Mouse (Mus musculus) spleen, postnatal 36 days (tissue): Measurements from ENCODE around the gene Popdc2.
"Not testable (repeated sequence)": the region's sequence is repeated elsewhere in the genome, so short reads cannot be mapped to it uniquely, and the experiment has no call there.

ENCODE experiments used
- DNase-seq, 2 experiments: peaks; one replicate each; pipeline ENCODE4 v3.0.0; 2022; ENCODE audit warnings: low spot score in 2 of 2, mixed read lengths in 1 of 2

The Popdc2 gene

GRCm38 (mm10) chr16:38361933-38362332, at the start of gene Popdc2:
Popdc2 (plus strand) TSS chr16:38362209.
- no peak for DNase-seq

- no peak for DNase-seq
These were observed 43.5 kb upstream of the Popdc2 start for GRCm38 (mm10) chr16:38318492-38318891.

GRCm38 (mm10) chr16:38319087-38319486, 42.9 kb upstream of the Popdc2 start:
- no peak for DNase-seq

- peak; percentile 22 to 34 for DNase-seq
These were observed 40.5 kb upstream of the Popdc2 start for GRCm38 (mm10) chr16:38321452-38321935.

DNA sequence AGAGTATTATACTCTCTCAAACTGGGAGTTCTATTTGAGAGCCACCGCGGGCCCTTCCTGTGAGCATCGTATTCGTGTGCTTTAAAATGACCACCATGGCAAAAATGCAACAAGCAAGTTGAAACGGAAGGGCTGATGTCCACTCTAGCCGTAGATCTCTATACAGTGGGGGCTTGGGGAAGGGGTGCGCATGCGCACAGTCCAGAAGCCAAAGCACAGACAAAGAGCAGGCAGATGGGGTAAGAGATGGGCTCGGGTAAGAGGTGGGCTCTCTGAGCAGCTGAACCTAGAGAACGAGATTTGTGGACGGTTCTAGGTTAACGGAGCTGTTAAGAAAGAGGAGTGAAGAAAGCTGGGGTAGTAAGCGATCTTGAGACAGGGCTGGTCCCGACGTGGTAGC, 37.7 kb upstream of the Popdc2 start:
- DNase-seq, result no peak

DNA sequence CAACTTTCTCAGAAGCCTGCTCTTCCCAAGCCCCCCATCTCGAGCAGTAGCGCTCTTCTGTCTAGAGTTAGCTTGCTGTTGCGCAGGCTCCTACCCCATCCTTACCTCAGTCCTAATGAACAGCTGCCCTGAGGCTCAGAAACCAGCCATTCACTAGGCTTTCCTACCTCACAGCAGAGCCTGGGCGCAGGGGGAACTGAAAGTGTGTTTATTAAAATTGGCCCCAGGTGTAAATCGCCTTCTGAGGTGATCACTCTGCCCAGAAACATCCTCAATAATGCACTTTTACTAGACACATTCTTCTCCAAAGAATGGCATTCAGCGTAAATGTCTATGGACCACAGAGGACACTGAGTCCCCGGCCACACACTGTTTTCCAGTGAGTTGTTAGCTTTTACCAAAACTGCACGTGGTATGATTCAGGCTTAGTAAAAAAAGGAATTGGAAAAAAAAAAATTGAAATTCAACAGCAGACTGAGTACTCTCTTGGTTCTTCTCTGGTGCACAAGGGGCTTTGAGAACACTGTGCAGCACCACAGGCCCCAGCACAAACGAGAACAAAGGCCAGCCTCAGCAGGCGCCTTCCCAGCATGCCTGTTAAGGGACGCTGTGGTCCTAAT, 35.1 kb upstream of the Popdc2 start:
- no peak for DNase-seq

- no peak for DNase-seq
These were observed 32.7 kb upstream of the Popdc2 start for GRCm38 (mm10) chr16:38329340-38329739.

DNA sequence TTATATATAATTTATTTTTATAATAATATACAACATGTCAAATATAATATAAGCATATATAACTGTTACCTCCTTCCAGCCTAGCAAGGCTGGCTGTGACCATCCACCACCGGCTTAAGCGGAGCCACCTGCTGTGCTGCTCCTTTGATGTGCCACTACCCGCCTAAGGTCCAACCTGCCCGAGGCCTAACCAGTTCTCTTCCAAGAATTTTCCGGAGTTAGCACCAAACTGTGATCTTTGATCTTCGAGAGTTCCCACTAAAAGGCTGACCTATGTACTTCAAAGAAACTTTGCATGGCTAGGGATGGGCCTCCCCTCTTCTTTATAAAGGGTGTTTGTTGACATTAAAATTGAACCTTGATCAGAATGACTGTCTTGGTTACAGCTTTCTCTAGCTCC, 27.6 kb upstream of the Popdc2 start:
- no peak for DNase-seq

DNA sequence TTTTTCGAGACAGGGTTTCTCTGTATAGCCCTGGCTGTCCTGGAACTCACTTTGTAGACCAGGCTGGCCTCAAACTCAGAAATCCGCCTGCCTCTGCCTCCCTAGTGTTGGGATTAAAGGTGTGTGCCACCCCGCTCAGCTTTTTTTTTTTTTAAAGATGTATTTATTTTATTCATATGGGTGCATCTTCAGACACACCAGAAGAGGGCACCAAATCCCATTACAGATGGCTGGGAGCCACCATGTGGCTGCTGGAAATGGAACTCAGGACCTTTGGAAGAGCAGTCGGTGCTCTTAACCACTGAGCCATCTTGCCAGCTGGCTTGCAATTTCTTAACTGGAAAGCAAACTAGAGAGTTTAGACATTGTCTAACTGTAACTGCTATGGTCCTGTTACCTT, 23.9 kb upstream of the Popdc2 start:
- DNase-seq, result not testable (repeated sequence)

DNA sequence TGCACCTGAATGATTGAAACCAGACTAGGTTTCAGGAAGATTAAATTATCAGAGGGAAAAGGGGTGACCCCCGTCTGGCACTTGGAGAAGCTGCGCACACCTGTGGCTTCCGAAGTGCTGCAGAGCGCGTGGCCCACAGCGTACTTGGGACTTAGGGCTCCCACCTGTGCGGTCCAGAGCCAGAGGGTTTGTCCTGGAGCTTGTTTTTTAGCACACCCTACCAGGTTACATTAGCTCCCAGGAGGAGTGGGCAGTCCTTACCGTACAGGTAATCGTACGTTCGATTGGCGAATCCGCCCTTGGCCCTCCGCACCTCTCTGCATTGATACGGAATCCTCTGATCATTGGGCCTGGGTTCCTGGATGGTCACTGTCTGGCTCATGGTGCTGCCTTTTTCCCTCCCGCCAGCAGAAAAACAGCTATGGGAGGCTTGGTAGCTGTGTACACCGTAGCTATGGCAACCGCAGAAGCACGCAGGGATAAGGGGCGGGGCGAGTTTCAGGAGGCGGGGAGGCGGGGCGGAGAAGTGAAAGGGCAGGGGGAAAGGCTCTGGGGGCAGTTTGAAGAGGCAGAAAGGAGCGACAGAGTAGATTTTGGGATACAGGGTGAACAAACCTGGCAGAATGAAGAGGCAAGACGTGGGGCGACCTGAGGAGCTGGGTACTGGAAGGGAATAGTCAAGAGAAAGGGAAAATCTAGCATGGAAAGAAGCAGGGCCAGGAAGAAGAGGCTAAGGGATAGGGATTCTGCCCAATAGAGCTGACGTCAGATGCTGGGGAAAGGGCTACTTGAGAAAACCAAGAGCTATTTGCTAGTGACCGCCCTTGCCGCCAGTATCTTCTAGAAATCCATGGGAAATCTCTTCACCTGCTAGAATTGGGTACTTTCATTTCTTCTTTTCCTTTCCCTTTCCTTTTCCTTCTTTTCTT, 20.3 kb upstream of the Popdc2 start, which contains the start of gene Maats1:
TSS of gene Maats1 (minus strand) at position 748 of the 929 bp plus-strand sequence.
- peak in 1 of 2 experiments; percentile 26 for DNase-seq

DNA sequence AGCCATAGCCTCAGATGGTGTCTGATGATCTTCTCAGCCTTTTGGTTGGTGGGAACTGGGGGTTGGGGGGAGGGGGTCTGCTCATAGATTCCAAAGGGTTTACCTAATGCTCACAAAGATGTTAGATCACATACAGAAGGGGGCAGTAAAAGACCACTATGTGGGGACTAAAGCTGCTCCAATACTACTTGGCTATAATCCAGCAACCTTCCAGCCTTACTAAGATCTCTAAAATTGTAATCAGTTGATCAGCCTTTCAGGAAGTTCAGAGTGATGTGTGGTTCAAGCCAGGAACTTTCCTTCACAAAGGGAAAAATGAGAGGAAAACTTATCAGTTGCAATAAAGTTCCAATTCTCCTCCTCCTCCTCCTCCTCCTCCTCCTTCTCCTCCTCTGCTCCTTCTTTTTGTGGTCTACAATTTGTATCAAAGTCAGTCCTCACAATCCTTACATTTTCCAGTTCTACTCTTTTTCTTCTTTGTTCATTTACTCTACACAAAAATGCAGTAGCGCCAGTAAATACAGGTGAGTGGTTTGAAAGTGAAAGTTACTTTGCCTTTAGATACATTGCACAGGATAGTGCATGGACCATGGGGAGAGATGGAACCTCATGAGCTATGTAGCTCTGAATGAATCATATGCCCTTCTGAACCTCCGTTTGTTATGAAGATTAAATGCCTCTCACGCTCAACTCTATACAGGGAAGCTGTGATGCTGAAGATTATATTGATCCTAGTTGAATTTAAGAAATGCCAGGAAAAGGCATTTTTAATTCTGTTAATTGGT, 16.9 kb upstream of the Popdc2 start:
- peak in 1 of 2 experiments; percentile 19 for DNase-seq

DNA sequence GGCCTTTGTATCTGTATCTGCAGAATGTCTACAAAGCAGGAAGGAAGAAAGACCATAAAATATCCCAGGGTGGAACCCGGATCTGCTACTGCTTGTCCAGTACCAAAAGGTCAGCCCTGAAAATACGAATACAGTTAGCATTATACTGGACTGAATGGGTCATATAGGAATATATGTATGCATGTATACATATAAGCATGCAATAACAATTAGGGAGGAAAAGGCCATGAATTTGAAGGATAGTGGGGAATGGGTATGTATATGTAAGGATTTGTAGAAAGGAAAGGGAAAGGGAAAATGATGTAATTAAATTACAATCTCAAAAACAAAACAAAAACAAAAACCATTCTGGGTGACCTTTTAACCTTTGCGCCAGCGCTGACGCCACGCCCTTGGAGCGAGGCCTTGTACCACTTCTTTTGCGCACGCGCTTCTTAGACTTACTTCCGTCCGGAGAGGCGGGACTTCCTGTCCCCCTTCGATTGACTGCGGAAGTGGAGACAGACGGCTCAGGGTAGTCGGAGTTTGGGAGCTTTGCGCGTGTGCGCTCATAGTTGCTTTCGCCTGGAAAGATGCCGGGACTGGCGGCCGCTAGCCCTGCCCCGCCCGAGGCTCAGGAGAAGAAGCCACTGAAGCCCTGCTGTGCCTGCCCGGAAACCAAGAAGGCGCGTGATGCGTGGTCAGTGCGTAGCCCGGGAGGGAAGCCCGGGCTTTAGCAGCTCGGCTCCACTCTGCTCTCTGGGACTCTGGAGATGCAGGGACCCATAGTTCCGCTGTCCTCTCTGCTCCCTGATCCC, 15.3 kb upstream of the Popdc2 start, which contains the start of the genes Cox17 and Gm21987:
TSS of gene Cox17 (plus strand) at position 463 of the 797 bp plus-strand sequence.
TSS of gene Gm21987 (plus strand) at position 512 of the 797 bp plus-strand sequence.
- peak; percentile 91 to 96 for DNase-seq

DNA sequence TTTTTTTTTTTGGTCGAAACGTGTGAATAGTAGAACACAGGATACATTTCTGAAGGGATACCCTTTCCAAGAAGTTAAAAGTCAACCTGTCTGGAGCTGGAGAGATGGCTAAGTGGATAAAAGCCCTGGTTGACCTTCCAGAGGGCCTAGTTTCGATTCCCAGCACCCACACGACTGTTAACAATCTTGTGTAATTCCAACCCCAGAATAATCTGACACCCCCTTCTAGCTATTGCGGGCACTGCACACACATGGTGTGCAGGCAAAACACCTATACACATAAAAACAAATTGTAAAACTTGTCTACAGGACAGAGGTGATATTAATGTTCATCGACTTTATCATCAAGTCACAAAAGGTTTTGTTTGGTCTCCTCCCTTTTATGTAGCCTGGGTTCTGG, 14.4 kb upstream of the Popdc2 start:
- DNase-seq, result no peak

DNA sequence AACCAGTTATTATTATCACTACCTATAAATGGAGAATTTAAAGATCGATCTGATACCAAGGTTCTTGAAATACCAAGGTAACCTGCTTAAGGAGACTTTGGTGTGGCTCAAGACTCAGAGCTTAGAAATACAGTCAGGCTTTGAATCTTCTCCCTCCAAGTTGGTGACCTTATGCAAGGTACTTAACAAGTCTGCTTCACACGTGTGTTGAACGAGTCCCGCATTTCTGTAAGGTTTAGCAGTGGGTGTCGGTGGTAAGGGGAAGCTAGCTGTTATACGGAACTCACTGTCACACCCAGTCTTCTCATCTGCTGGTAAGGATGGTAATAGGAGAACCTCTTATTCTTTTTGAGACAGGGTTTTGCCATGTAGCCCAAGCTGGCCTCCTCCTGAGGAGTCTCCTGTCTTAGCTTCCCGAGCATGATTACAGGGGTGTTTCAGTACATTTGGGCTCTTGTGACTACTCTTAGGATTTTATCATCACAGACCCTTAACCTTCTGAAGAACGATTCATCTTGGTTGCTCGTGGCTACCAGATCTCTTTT, 13.7 kb upstream of the Popdc2 start:
- no peak for DNase-seq

- DNase-seq, result no peak
These were observed 12.1 kb upstream of the Popdc2 start for GRCm38 (mm10) chr16:38349881-38350280.

DNA sequence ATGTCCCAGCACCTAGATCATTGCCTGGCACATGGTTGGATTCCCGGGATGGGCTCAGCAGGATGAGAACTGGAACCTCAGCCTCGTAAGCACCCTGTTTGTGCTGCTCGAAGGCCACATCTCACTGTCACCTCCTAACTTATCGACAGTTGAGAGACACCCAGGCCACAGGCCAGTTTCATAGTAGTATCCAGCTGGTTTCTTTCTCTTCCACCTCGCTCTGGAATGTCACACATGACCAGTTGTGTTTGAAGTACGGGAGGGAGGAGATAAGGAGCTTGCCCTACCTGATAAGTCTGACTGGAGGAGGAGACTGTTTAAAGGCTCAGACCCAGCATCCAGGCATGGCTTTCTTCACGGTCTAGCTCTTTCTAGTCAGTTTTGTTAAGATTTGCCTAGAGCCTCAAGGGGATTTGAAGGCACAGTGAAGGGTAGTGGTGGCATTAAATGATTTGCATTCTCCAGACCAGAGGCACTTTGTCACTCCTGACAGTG, 11.6 kb upstream of the Popdc2 start:
- DNase-seq, result peak; percentile 32

GRCm38 (mm10) chr16:38350939-38351338, 11.1 kb upstream of the Popdc2 start:
- DNase-seq, result no peak

- DNase-seq, result no peak
These were observed 10.0 kb upstream of the Popdc2 start for GRCm38 (mm10) chr16:38352031-38352430.

- DNase-seq, result no peak
These were observed 9.2 kb upstream of the Popdc2 start for GRCm38 (mm10) chr16:38352851-38353250.

- DNase-seq, result no peak
These were observed 8.4 kb upstream of the Popdc2 start for GRCm38 (mm10) chr16:38353642-38354041.
